Mouse (Mus musculus): Measurements from ENCODE around the gene Exosc8.
"Not testable (repeated sequence)": the region's sequence is repeated elsewhere in the genome, so short reads cannot be mapped to it uniquely, and the experiment has no call there.

Gene Exosc8

GRCm38 (mm10) chr3:54735247-54736046 lies at the start of gene Exosc8, which contains the start of gene Alg5:
Gene Exosc8, minus strand, starts transcription at chr3:54735393.
Gene Alg5, plus strand, starts transcription at chr3:54735539.
- no peak for DNase-seq (ENCODE audit: extremely low read depth, low read depth, low spot score)

GRCm38 (mm10) chr3:54775989-54776631 lies 40.9 kb upstream of the Exosc8 start:
- no peak for DNase-seq (ENCODE audit: extremely low read depth, low read depth, low spot score)

GRCm38 (mm10) chr3:54773613-54774012 lies 38.4 kb upstream of the Exosc8 start:
- DNase-seq (ENCODE audit: extremely low read depth, low read depth, low spot score) = no peak

- no peak for DNase-seq (ENCODE audit: extremely low read depth, low read depth, low spot score)
Observed at GRCm38 (mm10) chr3:54769349-54770275, 34.4 kb upstream of the Exosc8 start.

- DNase-seq (ENCODE audit: extremely low read depth, low read depth, low spot score) = no peak
Observed at GRCm38 (mm10) chr3:54768592-54768991, 33.4 kb upstream of the Exosc8 start.

GRCm38 (mm10) chr3:54766811-54767210 lies 31.6 kb upstream of the Exosc8 start:
- no peak for DNase-seq (ENCODE audit: extremely low read depth, low read depth, low spot score)

- no peak for DNase-seq (ENCODE audit: extremely low read depth, low read depth, low spot score)
Observed at GRCm38 (mm10) chr3:54766034-54766433, 30.8 kb upstream of the Exosc8 start.

- DNase-seq (ENCODE audit: extremely low read depth, low read depth, low spot score) = not testable (repeated sequence)
Observed at GRCm38 (mm10) chr3:54765521-54765920, 30.3 kb upstream of the Exosc8 start.

- DNase-seq (ENCODE audit: extremely low read depth, low read depth, low spot score) = no peak
Observed at GRCm38 (mm10) chr3:54764418-54764817, 29.2 kb upstream of the Exosc8 start.

GRCm38 (mm10) chr3:54761258-54761657 lies 26.1 kb upstream of the Exosc8 start:
- no peak for DNase-seq (ENCODE audit: extremely low read depth, low read depth, low spot score)

GRCm38 (mm10) chr3:54760321-54761115 lies 25.3 kb upstream of the Exosc8 start:
- no peak for DNase-seq (ENCODE audit: extremely low read depth, low read depth, low spot score)

GRCm38 (mm10) chr3:54759211-54759610 lies 24.0 kb upstream of the Exosc8 start:
- DNase-seq (ENCODE audit: extremely low read depth, low read depth, low spot score) = no peak

GRCm38 (mm10) chr3:54757446-54757845 lies 22.3 kb upstream of the Exosc8 start:
- no peak for DNase-seq (ENCODE audit: extremely low read depth, low read depth, low spot score)

- DNase-seq (ENCODE audit: extremely low read depth, low read depth, low spot score) = no peak
Observed at GRCm38 (mm10) chr3:54756058-54756457, 20.9 kb upstream of the Exosc8 start.

GRCm38 (mm10) chr3:54755145-54756041 lies 20.2 kb upstream of the Exosc8 start, which contains the start of gene Smad9:
Gene Smad9, plus strand, starts transcription at chr3:54755582.
- no peak for DNase-seq (ENCODE audit: extremely low read depth, low read depth, low spot score)

GRCm38 (mm10) chr3:54753411-54753810 lies 18.2 kb upstream of the Exosc8 start:
- DNase-seq (ENCODE audit: extremely low read depth, low read depth, low spot score) = no peak

GRCm38 (mm10) chr3:54745799-54746198 lies 10.6 kb upstream of the Exosc8 start:
- no peak for DNase-seq (ENCODE audit: extremely low read depth, low read depth, low spot score)

GRCm38 (mm10) chr3:54741965-54742364 lies 6.8 kb upstream of the Exosc8 start:
- no peak for DNase-seq (ENCODE audit: extremely low read depth, low read depth, low spot score)

GRCm38 (mm10) chr3:54737317-54737716 lies 2.1 kb upstream of the Exosc8 start:
- no peak for DNase-seq (ENCODE audit: extremely low read depth, low read depth, low spot score)

Data from fat pad, adult 2 months (tissue).